15 mouse cellular contexts compared by ENCODE assay signal in the genomic region with DNA sequence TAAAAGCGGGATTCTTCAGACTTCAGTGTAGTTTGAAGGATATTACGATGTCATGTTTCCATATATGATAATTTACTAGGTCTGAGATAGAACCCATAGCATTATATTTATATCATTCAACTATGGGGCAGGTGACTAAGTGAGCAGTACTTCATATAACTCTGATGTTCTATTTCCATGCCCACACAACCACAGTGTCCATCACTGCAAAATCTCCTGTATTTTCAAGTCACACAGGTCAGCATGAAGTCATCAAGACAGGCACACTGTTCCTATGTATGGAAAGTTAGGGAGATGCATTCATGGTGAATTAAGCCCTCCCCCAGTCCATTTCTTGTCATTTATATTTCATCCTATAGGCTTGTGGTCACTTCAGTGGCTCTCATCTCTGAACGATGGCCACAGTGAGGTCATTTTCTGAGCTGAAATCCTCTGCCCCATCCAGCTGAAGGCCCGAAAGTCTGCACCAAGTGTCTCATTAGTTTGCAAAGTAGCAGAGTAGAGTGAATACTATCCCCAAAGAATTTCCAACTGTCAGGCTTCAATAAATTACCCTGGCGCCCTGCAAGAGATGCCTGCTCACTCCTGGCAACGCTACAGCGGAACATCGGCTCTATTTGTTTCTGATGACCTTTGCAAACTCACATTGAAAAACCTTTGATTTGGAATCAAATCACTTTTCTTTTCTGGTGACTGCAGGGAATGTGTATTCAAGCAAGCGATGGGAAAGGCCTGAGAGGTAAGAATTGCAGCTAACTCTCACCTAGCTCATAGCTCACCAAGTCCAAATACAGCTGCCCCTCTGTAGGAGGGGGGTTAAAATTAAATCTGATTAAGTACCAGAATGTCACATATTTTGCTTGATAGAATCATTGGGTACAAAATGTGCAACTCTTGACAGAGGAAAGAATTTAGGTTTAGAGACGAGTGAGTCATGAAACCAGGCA.
DNase-seq lines count a peak whose midpoint lies in the region; ATAC-seq and TF ChIP-seq lines count a peak whose summit lies in the region.
"Had no signal": no experiment of that assay in that cellular context is flagged by ENCODE, and none has a peak within 500 bp of the region (broad histone marks: within the 10 kb centered on the region; RNA-seq: fewer than 3 reads in every experiment).

No protein-coding gene starts in this region.

- intact Hi-C loops in heart, adult 2 months (cut with DNase I) = no loop called here
- intact Hi-C loops in heart, postnatal 36 days (cut with DNase I) = no loop called here

- no peaks in the 10 kb centered on the region for H3K27me3 ChIP-seq in forebrain, embryonic 11.5 days (ENCODE audit: control insufficient read depth, insufficient read depth, low read length)
- no peaks in the 10 kb centered on the region for H3K27me3 ChIP-seq in forebrain, embryonic 10.5 days (ENCODE audit: poor library complexity, severe bottlenecking)
- H3K27me3 ChIP-seq in midbrain, embryonic 11.5 days (ENCODE audit: control insufficient read depth, insufficient read depth, low read length) = no peaks in the 10 kb centered on the region
- no peaks in the 10 kb centered on the region for H3K27me3 ChIP-seq in midbrain, postnatal 0 days (ENCODE audit: insufficient read depth, low read length)
- no peaks in the 10 kb centered on the region for H3K27me3 ChIP-seq in hindbrain, embryonic 16.5 days (replicated peaks; ENCODE audit: control insufficient read depth, insufficient read depth, low read length)
- H3K27me3 ChIP-seq in heart, adult 2 months (ENCODE audit: control insufficient read depth, insufficient read depth, low read length) = no peaks in the 10 kb centered on the region
- H3K27me3 ChIP-seq: CH12.LX had no signal

- H3K4me2 ChIP-seq in forebrain, embryonic 11.5 days (ENCODE audit: low read depth, low read length, severe bottlenecking) = no peak overlapping the region
- no peak overlapping the region for H3K4me2 ChIP-seq in midbrain, embryonic 11.5 days
- H3K4me2 ChIP-seq in midbrain, postnatal 0 days (ENCODE audit: low read depth, low read length, poor library complexity, severe bottlenecking) = no peak overlapping the region
- H3K4me2 ChIP-seq in hindbrain, embryonic 16.5 days (ENCODE audit: low read length) = no peak overlapping the region

- no peaks in the 10 kb centered on the region for H3K36me3 ChIP-seq in forebrain, embryonic 11.5 days (ENCODE audit: control insufficient read depth, insufficient read depth, low read length)
- no peaks in the 10 kb centered on the region for H3K36me3 ChIP-seq in forebrain, embryonic 10.5 days (replicated peaks)
- no peaks in the 10 kb centered on the region for H3K36me3 ChIP-seq in midbrain, embryonic 11.5 days (ENCODE audit: control insufficient read depth, insufficient read depth, low read length)
- H3K36me3 ChIP-seq in midbrain, postnatal 0 days (ENCODE audit: insufficient read depth, low read length) = no peaks in the 10 kb centered on the region
- no peaks in the 10 kb centered on the region for H3K36me3 ChIP-seq in hindbrain, embryonic 16.5 days (ENCODE audit: control insufficient read depth, insufficient read depth, low read length)
- no peaks in the 10 kb centered on the region for H3K36me3 ChIP-seq in heart, adult 2 months (ENCODE audit: control insufficient read depth, insufficient read depth, low read length)
- H3K36me3 ChIP-seq: heart, embryonic 12.5 days had no signal

- 0 out of 2 replicates have a peak, but pooled peaks have one; percentile 18 for ATAC-seq in forebrain, embryonic 11.5 days (replicated peaks; ENCODE audit: low FRiP score)
- ATAC-seq in midbrain, embryonic 11.5 days (ENCODE audit: low FRiP score) = peak; percentile 61
- no peak for ATAC-seq in midbrain, postnatal 0 days (ENCODE audit: low FRiP score)
- peak; percentile 48; the same call in 1 of the 2 replicates for ATAC-seq in hindbrain, embryonic 16.5 days
- ATAC-seq: activated CD4-positive, CD25-positive, alpha-beta regulatory T cell, adult 4 months; lung, postnatal 0 days had no signal

- no peak overlapping the region for H3K9ac ChIP-seq in forebrain, embryonic 11.5 days (ENCODE audit: low read length)
- H3K9ac ChIP-seq in midbrain, embryonic 11.5 days (ENCODE audit: low read length) = no peak overlapping the region
- no peak overlapping the region for H3K9ac ChIP-seq in midbrain, postnatal 0 days (replicated peaks; ENCODE audit: low read length, poor library complexity, severe bottlenecking)
- H3K9ac ChIP-seq in hindbrain, embryonic 16.5 days (ENCODE audit: low read depth, low read length) = no peak overlapping the region
- H3K9ac ChIP-seq in heart, adult 2 months (ENCODE audit: low read depth, low read length) = no peak overlapping the region
- H3K9ac ChIP-seq: heart, embryonic 12.5 days; liver, embryonic 14.5 days had no signal

- H3K4me1 ChIP-seq in forebrain, embryonic 11.5 days (replicated peaks; ENCODE audit: control insufficient read depth, insufficient read depth, low read length) = 0 out of 2 replicates have a peak, but pooled peaks cover 2% of the 10 kb centered on the region
- no peaks in the 10 kb centered on the region for H3K4me1 ChIP-seq in forebrain, embryonic 10.5 days
- no peaks in the 10 kb centered on the region for H3K4me1 ChIP-seq in midbrain, embryonic 11.5 days (ENCODE audit: control insufficient read depth, insufficient read depth, low read length)
- H3K4me1 ChIP-seq in midbrain, postnatal 0 days (ENCODE audit: insufficient read depth, low read length) = no peaks in the 10 kb centered on the region
- H3K4me1 ChIP-seq in hindbrain, embryonic 16.5 days (ENCODE audit: control insufficient read depth, insufficient read depth, low read depth, low read length) = no peaks in the 10 kb centered on the region
- H3K4me1 ChIP-seq in heart, adult 2 months (ENCODE audit: control insufficient read depth, insufficient read depth, low read length) = no peaks in the 10 kb centered on the region

- no peak for TF ChIP-seq POLR2A in heart, adult 2 months (IDR thresholded peaks at IDR 0.05; ENCODE audit: insufficient read depth, low read depth, low read length)

- no peak for TF ChIP-seq EP300 in heart, adult 2 months (IDR thresholded peaks at IDR 0.05; ENCODE audit: insufficient read depth, low read depth, low read length)

- 63% methylated on average over 10 of the region's 10 CpGs for WGBS in forebrain, embryonic 11.5 days
- WGBS in forebrain, embryonic 10.5 days = 78% methylated on average over 10 of the region's 10 CpGs
- WGBS in midbrain, embryonic 11.5 days = 43% methylated on average over 10 of the region's 10 CpGs
- 35% methylated on average over 10 of the region's 10 CpGs for WGBS in midbrain, postnatal 0 days
- whole genome bisulfite sequencing in hindbrain, embryonic 16.5 days = 30% methylated on average over 10 of the region's 10 CpGs
- WGBS in heart, adult 2 months = 72% methylated on average over 10 of the region's 10 CpGs

- H3K27ac ChIP-seq in forebrain, embryonic 11.5 days (ENCODE audit: low read depth, low read length) = no peak overlapping the region
- H3K27ac ChIP-seq in forebrain, embryonic 10.5 days = no peak overlapping the region
- H3K27ac ChIP-seq in midbrain, embryonic 11.5 days (ENCODE audit: low read depth, low read length) = no peak overlapping the region
- no peak overlapping the region for H3K27ac ChIP-seq in midbrain, postnatal 0 days (ENCODE audit: low read depth, low read length)
- H3K27ac ChIP-seq in hindbrain, embryonic 16.5 days (ENCODE audit: low read depth, low read length) = no peak overlapping the region
- H3K27ac ChIP-seq in heart, adult 2 months = no peak overlapping the region
- H3K27ac ChIP-seq: liver, embryonic 14.5 days; stomach, postnatal 0 days had no signal

- no peaks in the 10 kb centered on the region for H3K9me3 ChIP-seq in forebrain, embryonic 11.5 days (ENCODE audit: control insufficient read depth, low read length)
- H3K9me3 ChIP-seq in forebrain, embryonic 10.5 days = no peaks in the 10 kb centered on the region
- H3K9me3 ChIP-seq in midbrain, embryonic 11.5 days (ENCODE audit: control insufficient read depth, low read length) = no peaks in the 10 kb centered on the region
- no peaks in the 10 kb centered on the region for H3K9me3 ChIP-seq in midbrain, postnatal 0 days (ENCODE audit: low read length)
- H3K9me3 ChIP-seq in hindbrain, embryonic 16.5 days (ENCODE audit: control insufficient read depth, low read length) = no peaks in the 10 kb centered on the region
- H3K9me3 ChIP-seq: heart, embryonic 12.5 days had no signal

- H3K79me2 ChIP-seq in heart, adult 2 months (replicated peaks; ENCODE audit: control insufficient read depth, insufficient read depth, low read length) = no peaks in the 10 kb centered on the region

- H3K4me3 ChIP-seq in forebrain, embryonic 11.5 days (ENCODE audit: low read depth, low read length) = no peak overlapping the region
- H3K4me3 ChIP-seq in forebrain, embryonic 10.5 days = no peak overlapping the region
- H3K4me3 ChIP-seq in midbrain, embryonic 11.5 days (ENCODE audit: low read depth, low read length) = no peak overlapping the region
- H3K4me3 ChIP-seq in midbrain, postnatal 0 days (ENCODE audit: low read depth, low read length) = no peak overlapping the region
- no peak overlapping the region for H3K4me3 ChIP-seq in hindbrain, embryonic 16.5 days (ENCODE audit: low read length)
- H3K4me3 ChIP-seq in heart, adult 2 months = no peak overlapping the region
- H3K4me3 ChIP-seq: heart, embryonic 12.5 days had no signal

- DNase-seq in forebrain, embryonic 11.5 days (ENCODE audit: low spot score) = no peak
- no peak for DNase-seq in forebrain, embryonic 10.5 days (ENCODE audit: extremely low spot score, low spot score)
- DNase-seq in midbrain, embryonic 11.5 days (ENCODE audit: low spot score, missing footprints) = peak; percentile 87
- no peak for DNase-seq in midbrain, postnatal 0 days (ENCODE audit: low spot score)
- DNase-seq in heart, adult 2 months = no peak
- no peak for DNase-seq in spleen, postnatal 10 days (ENCODE audit: low spot score in 2 of 2)
- no peak for DNase-seq in heart, postnatal 36 days
- DNase-seq: gastrocnemius, postnatal 36 days had no signal

- no peak for TF ChIP-seq CTCF in midbrain, postnatal 0 days (IDR thresholded peaks at IDR 0.05)
- TF ChIP-seq CTCF in heart, adult 2 months (IDR thresholded peaks at IDR 0.05) = no peak
